Mouse (Mus musculus): ENCODE results near the gene Irf3. TPM values are rescaled to one million over a fixed set of nuclear protein-coding genes. Genes with fewer than 3 reads are reported as not detected.

Gene Irf3
- 11.1 TPM for polyA plus RNA-seq (2014; fragmentation: Illumina TruSeq; extraction: RNeasy Lipid Tissue Mini Kit (QIAGEN cat#74804); ENCODE audit: low replicate concordance)

GRCm38 (mm10) chr7:44997231-44997939, at the start of gene Irf3:
Gene Irf3 (plus strand): TSS chr7:44997648.

GRCm38 (mm10) chr7:44974383-44975116, 22.9 kb upstream of the Irf3 start, which contains the start of gene Cpt1c:
Gene Cpt1c (minus strand): TSS chr7:44974851.

GRCm38 (mm10) chr7:44986192-44986878, 11.1 kb upstream of the Irf3 start, which contains the start of gene Prmt1:
Gene Prmt1 (minus strand): TSS chr7:44986568.

GRCm38 (mm10) chr7:44998501-44998955, 1.1 kb downstream of the Irf3 start, which contains the start of gene Bcl2l12:
Gene Bcl2l12 (minus strand): TSS chr7:44998712.

GRCm38 (mm10) chr7:45015957-45016612, 18.6 kb downstream of the Irf3 start, which contains the start of gene Scaf1:
Gene Scaf1 (minus strand): TSS chr7:45016363.

GRCm38 (mm10) chr7:45017242-45018061, 20.0 kb downstream of the Irf3 start, which contains the start of gene Rras:
Gene Rras (plus strand): TSS chr7:45017961.

Other genes starting within 250 kb of the Irf3 start
- 10.2 TPM for gene Vrk3, start 249.2 kb upstream of the Irf3 start, polyA plus RNA-seq (2014; fragmentation: Illumina TruSeq; extraction: RNeasy Lipid Tissue Mini Kit (QIAGEN cat#74804); ENCODE audit: low replicate concordance)
- gene Zfp473, start 246.6 kb upstream of the Irf3 start, polyA plus RNA-seq (2014; fragmentation: Illumina TruSeq; extraction: RNeasy Lipid Tissue Mini Kit (QIAGEN cat#74804); ENCODE audit: low replicate concordance): 0.45 TPM
- gene Nup62, start 181.6 kb upstream of the Irf3 start, polyA plus RNA-seq (2014; fragmentation: Illumina TruSeq; extraction: RNeasy Lipid Tissue Mini Kit (QIAGEN cat#74804); ENCODE audit: low replicate concordance): 3.6 TPM
- gene Il4i1, start 181.3 kb upstream of the Irf3 start, polyA plus RNA-seq (2014; fragmentation: Illumina TruSeq; extraction: RNeasy Lipid Tissue Mini Kit (QIAGEN cat#74804); ENCODE audit: low replicate concordance): not detected
- gene Atf5, start 181.0 kb upstream of the Irf3 start, polyA plus RNA-seq (2014; fragmentation: Illumina TruSeq; extraction: RNeasy Lipid Tissue Mini Kit (QIAGEN cat#74804); ENCODE audit: low replicate concordance): 1.0 TPM
- gene Akt1s1, start 148.7 kb upstream of the Irf3 start, polyA plus RNA-seq (2014; fragmentation: Illumina TruSeq; extraction: RNeasy Lipid Tissue Mini Kit (QIAGEN cat#74804); ENCODE audit: low replicate concordance): 1.1 TPM
- not detected for gene Tbc1d17, start 148.6 kb upstream of the Irf3 start, polyA plus RNA-seq (2014; fragmentation: Illumina TruSeq; extraction: RNeasy Lipid Tissue Mini Kit (QIAGEN cat#74804); ENCODE audit: low replicate concordance)
- gene Pnkp, start 140.5 kb upstream of the Irf3 start, polyA plus RNA-seq (2014; fragmentation: Illumina TruSeq; extraction: RNeasy Lipid Tissue Mini Kit (QIAGEN cat#74804); ENCODE audit: low replicate concordance): not detected
- not detected for gene Ptov1, start 127.9 kb upstream of the Irf3 start, polyA plus RNA-seq (2014; fragmentation: Illumina TruSeq; extraction: RNeasy Lipid Tissue Mini Kit (QIAGEN cat#74804); ENCODE audit: low replicate concordance)
- 1.3 TPM for gene Med25, start 104.9 kb upstream of the Irf3 start, polyA plus RNA-seq (2014; fragmentation: Illumina TruSeq; extraction: RNeasy Lipid Tissue Mini Kit (QIAGEN cat#74804); ENCODE audit: low replicate concordance)
- gene Fuz, start 101.6 kb upstream of the Irf3 start, polyA plus RNA-seq (2014; fragmentation: Illumina TruSeq; extraction: RNeasy Lipid Tissue Mini Kit (QIAGEN cat#74804); ENCODE audit: low replicate concordance): 0.48 TPM
- 9.8 TPM for gene Ap2a1, start 68.2 kb upstream of the Irf3 start, polyA plus RNA-seq (2014; fragmentation: Illumina TruSeq; extraction: RNeasy Lipid Tissue Mini Kit (QIAGEN cat#74804); ENCODE audit: low replicate concordance)
- gene Tsks, start 54.4 kb upstream of the Irf3 start, polyA plus RNA-seq (2014; fragmentation: Illumina TruSeq; extraction: RNeasy Lipid Tissue Mini Kit (QIAGEN cat#74804); ENCODE audit: low replicate concordance): not detected
- 0.15 TPM for gene Cpt1c, start 22.8 kb upstream of the Irf3 start, polyA plus RNA-seq (2014; fragmentation: Illumina TruSeq; extraction: RNeasy Lipid Tissue Mini Kit (QIAGEN cat#74804); ENCODE audit: low replicate concordance)
- 2.3 TPM for gene Prmt1, start 11.1 kb upstream of the Irf3 start, polyA plus RNA-seq (2014; fragmentation: Illumina TruSeq; extraction: RNeasy Lipid Tissue Mini Kit (QIAGEN cat#74804); ENCODE audit: low replicate concordance)
- gene Bcl2l12, start 1.1 kb downstream of the Irf3 start, polyA plus RNA-seq (2014; fragmentation: Illumina TruSeq; extraction: RNeasy Lipid Tissue Mini Kit (QIAGEN cat#74804); ENCODE audit: low replicate concordance): not detected
- gene Scaf1, start 18.7 kb downstream of the Irf3 start, polyA plus RNA-seq (2014; fragmentation: Illumina TruSeq; extraction: RNeasy Lipid Tissue Mini Kit (QIAGEN cat#74804); ENCODE audit: low replicate concordance): 2.0 TPM
- 1.1 TPM for gene Rras, start 20.3 kb downstream of the Irf3 start, polyA plus RNA-seq (2014; fragmentation: Illumina TruSeq; extraction: RNeasy Lipid Tissue Mini Kit (QIAGEN cat#74804); ENCODE audit: low replicate concordance)
- not detected for gene Prr12, start 55.2 kb downstream of the Irf3 start, polyA plus RNA-seq (2014; fragmentation: Illumina TruSeq; extraction: RNeasy Lipid Tissue Mini Kit (QIAGEN cat#74804); ENCODE audit: low replicate concordance)
- gene Nosip, start 64.8 kb downstream of the Irf3 start, polyA plus RNA-seq (2014; fragmentation: Illumina TruSeq; extraction: RNeasy Lipid Tissue Mini Kit (QIAGEN cat#74804); ENCODE audit: low replicate concordance): 4.6 TPM
- 9.4 TPM for gene Prrg2, start 65.0 kb downstream of the Irf3 start, polyA plus RNA-seq (2014; fragmentation: Illumina TruSeq; extraction: RNeasy Lipid Tissue Mini Kit (QIAGEN cat#74804); ENCODE audit: low replicate concordance)
- not detected for gene Rcn3, start 94.6 kb downstream of the Irf3 start, polyA plus RNA-seq (2014; fragmentation: Illumina TruSeq; extraction: RNeasy Lipid Tissue Mini Kit (QIAGEN cat#74804); ENCODE audit: low replicate concordance)
- gene Fcgrt, start 106.2 kb downstream of the Irf3 start, polyA plus RNA-seq (2014; fragmentation: Illumina TruSeq; extraction: RNeasy Lipid Tissue Mini Kit (QIAGEN cat#74804); ENCODE audit: low replicate concordance): 3.7 TPM
- 126 TPM for gene Rps11, start 126.8 kb downstream of the Irf3 start, polyA plus RNA-seq (2014; fragmentation: Illumina TruSeq; extraction: RNeasy Lipid Tissue Mini Kit (QIAGEN cat#74804); ENCODE audit: low replicate concordance)
- gene Rpl13a, start 131.1 kb downstream of the Irf3 start, polyA plus RNA-seq (2014; fragmentation: Illumina TruSeq; extraction: RNeasy Lipid Tissue Mini Kit (QIAGEN cat#74804); ENCODE audit: low replicate concordance): 181 TPM
- not detected for gene Gm45713, start 138.6 kb downstream of the Irf3 start, polyA plus RNA-seq (2014; fragmentation: Illumina TruSeq; extraction: RNeasy Lipid Tissue Mini Kit (QIAGEN cat#74804); ENCODE audit: low replicate concordance)
- gene Flt3l, start 138.8 kb downstream of the Irf3 start, polyA plus RNA-seq (2014; fragmentation: Illumina TruSeq; extraction: RNeasy Lipid Tissue Mini Kit (QIAGEN cat#74804); ENCODE audit: low replicate concordance): 13.9 TPM
- gene Pih1d1, start 156.7 kb downstream of the Irf3 start, polyA plus RNA-seq (2014; fragmentation: Illumina TruSeq; extraction: RNeasy Lipid Tissue Mini Kit (QIAGEN cat#74804); ENCODE audit: low replicate concordance): not detected
- 13.8 TPM for gene Aldh16a1, start 156.9 kb downstream of the Irf3 start, polyA plus RNA-seq (2014; fragmentation: Illumina TruSeq; extraction: RNeasy Lipid Tissue Mini Kit (QIAGEN cat#74804); ENCODE audit: low replicate concordance)
- gene Slc17a7, start 166.3 kb downstream of the Irf3 start, polyA plus RNA-seq (2014; fragmentation: Illumina TruSeq; extraction: RNeasy Lipid Tissue Mini Kit (QIAGEN cat#74804); ENCODE audit: low replicate concordance): not detected
- gene Gfy, start 181.9 kb downstream of the Irf3 start, polyA plus RNA-seq (2014; fragmentation: Illumina TruSeq; extraction: RNeasy Lipid Tissue Mini Kit (QIAGEN cat#74804); ENCODE audit: low replicate concordance): not detected
- not detected for gene Pth2, start 183.3 kb downstream of the Irf3 start, polyA plus RNA-seq (2014; fragmentation: Illumina TruSeq; extraction: RNeasy Lipid Tissue Mini Kit (QIAGEN cat#74804); ENCODE audit: low replicate concordance)
- gene Ccdc155, start 207.2 kb downstream of the Irf3 start, polyA plus RNA-seq (2014; fragmentation: Illumina TruSeq; extraction: RNeasy Lipid Tissue Mini Kit (QIAGEN cat#74804); ENCODE audit: low replicate concordance): not detected
- not detected for gene Dkkl1, start 214.5 kb downstream of the Irf3 start, polyA plus RNA-seq (2014; fragmentation: Illumina TruSeq; extraction: RNeasy Lipid Tissue Mini Kit (QIAGEN cat#74804); ENCODE audit: low replicate concordance)
- gene Tead2, start 218.1 kb downstream of the Irf3 start, polyA plus RNA-seq (2014; fragmentation: Illumina TruSeq; extraction: RNeasy Lipid Tissue Mini Kit (QIAGEN cat#74804); ENCODE audit: low replicate concordance): 1.7 TPM
- gene Cd37, start 241.5 kb downstream of the Irf3 start, polyA plus RNA-seq (2014; fragmentation: Illumina TruSeq; extraction: RNeasy Lipid Tissue Mini Kit (QIAGEN cat#74804); ENCODE audit: low replicate concordance): 2.0 TPM
- not detected for gene Slc6a16, start 243.4 kb downstream of the Irf3 start, polyA plus RNA-seq (2014; fragmentation: Illumina TruSeq; extraction: RNeasy Lipid Tissue Mini Kit (QIAGEN cat#74804); ENCODE audit: low replicate concordance)